Mouse (Mus musculus) testis, adult 2 months (tissue): ENCODE data around the gene Mlf1. TPM values are rescaled to one million over a fixed set of nuclear protein-coding genes. Genes with fewer than 3 reads are reported as not detected.
A peak's percentile ranks its signal among the peaks of the same experiment; 100 is the strongest.

Experiments used
- H3K27ac ChIP-seq: fragments of 200-500 bp; 2 replicates; pipeline ENCODE4 v1.5.1; 2012; ENCODE audit warnings: low read depth, low read length; ENCODE audit not compliant: control insufficient read depth, insufficient read depth
- H3K27me3 ChIP-seq: fragments of 200-500 bp; 2 replicates; pipeline ENCODE4 v1.6.1; 2012; ENCODE audit warnings: mild to moderate bottlenecking, low read length, moderate library complexity; ENCODE audit not compliant: control insufficient read depth, insufficient read depth
- H3K36me3 ChIP-seq: fragments of 200-500 bp; 2 replicates; pipeline ENCODE4 v1.6.1; 2012; ENCODE audit warnings: mild to moderate bottlenecking, low read length; ENCODE audit not compliant: control insufficient read depth, insufficient read depth
- H3K4me1 ChIP-seq: fragments of 200-500 bp; 2 replicates; pipeline ENCODE4 v1.6.1; 2012; ENCODE audit warnings: low read length; ENCODE audit not compliant: control insufficient read depth, insufficient read depth
- H3K4me3 ChIP-seq: fragments of 200-500 bp; 2 replicates; pipeline ENCODE4 v1.5.1; 2012; ENCODE audit warnings: low read depth, mild to moderate bottlenecking, low read length, moderate library complexity, mixed read lengths; ENCODE audit not compliant: control insufficient read depth
- CTCF ChIP-seq: fragments of 200-500 bp; IDR thresholded peaks from 2 replicates; pipeline ENCODE4 v1.5.1; 2012; ENCODE audit warnings: low read depth, mild to moderate bottlenecking, inconsistent platforms, low read length, moderate library complexity; ENCODE audit not compliant: control insufficient read depth, insufficient read depth, insufficient replicate concordance
- POLR2A ChIP-seq: fragments of 200-500 bp; IDR thresholded peaks from 2 replicates; pipeline ENCODE4 v1.6.1; 2012; ENCODE audit warnings: low read depth, mild to moderate bottlenecking, inconsistent platforms, low read length, moderate library complexity; ENCODE audit not compliant: control insufficient read depth
- polyA plus RNA-seq: library from polyadenylated mRNA; depleted of rRNA; stranded (reverse); fragments of >200 nt; gene quantifications from 2 replicates; pipeline ENCODE4 v1.2.3, GENCODE M21; 2012; rRNA removed

Mlf1 gene
- polyA plus RNA-seq, 1 experiment = 406 TPM

- Histone ChIP-seq H3K4me3 (peak overlapping the region; percentile 58), H3K27ac (no peak overlapping the region), H3K36me3 (no peaks in the 10 kb centered on the region), H3K27me3 (no peaks in the 10 kb centered on the region), H3K4me1 (peaks cover 2% of the 10 kb centered on the region; the same call in 1 of the 2 replicates)
- TF ChIP-seq CTCF (no peak), POLR2A (no peak)
Observed at GRCm38 (mm10) chr3:67372781-67373180, 1.1 kb upstream of the Mlf1 start.

DNA sequence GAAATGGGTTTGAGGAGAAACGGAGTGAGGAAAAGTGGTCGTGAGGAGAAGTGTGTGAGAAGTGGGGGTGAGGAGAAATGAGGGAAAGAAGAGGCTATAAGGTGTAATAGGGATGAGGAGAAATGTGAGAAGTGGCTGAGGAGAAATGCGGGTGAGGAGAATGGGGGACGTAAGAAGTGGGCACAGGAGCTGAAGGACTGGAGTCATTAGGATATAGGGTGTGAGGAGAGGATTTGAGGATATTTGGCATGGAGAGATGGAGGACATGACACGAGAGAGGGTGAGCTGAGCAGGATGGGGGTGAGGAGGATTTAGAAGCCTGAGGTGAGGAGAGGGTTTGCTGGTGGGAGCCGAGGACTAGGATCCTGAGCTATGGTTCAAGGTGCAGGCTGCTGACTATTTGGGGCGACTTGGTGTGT lies 472 bp downstream of the Mlf1 start:
- H3K27ac ChIP-seq = peak overlapping the region; percentile 88
- H3K27me3 ChIP-seq = no peaks in the 10 kb centered on the region
- no peak for TF ChIP-seq POLR2A
- no peak for TF ChIP-seq CTCF

GRCm38 (mm10) chr3:67375063-67375462 lies 1.2 kb downstream of the Mlf1 start, which contains the start of gene Gm17402:
Gene Gm17402, minus strand, starts transcription at chr3:67375163.
- Histone ChIP-seq H3K36me3 (no peaks in the 10 kb centered on the region), H3K27ac (peak within 1 kb of the TSS; percentile 88), H3K4me3 (peak within 1 kb of the TSS; percentile 93), H3K4me1 (peaks cover 2% of the 10 kb centered on the region; the same call in 1 of the 2 replicates), H3K27me3 (no peaks in the 10 kb centered on the region)
- no peak for TF ChIP-seq POLR2A

More for the DNA sequence above, 472 bp downstream of the Mlf1 start:
- Histone ChIP-seq H3K36me3 (no peaks in the 10 kb centered on the region), H3K4me3 (peak overlapping the region; percentile 93), H3K4me1 (peaks cover 2% of the 10 kb centered on the region; the same call in 1 of the 2 replicates)

DNA sequence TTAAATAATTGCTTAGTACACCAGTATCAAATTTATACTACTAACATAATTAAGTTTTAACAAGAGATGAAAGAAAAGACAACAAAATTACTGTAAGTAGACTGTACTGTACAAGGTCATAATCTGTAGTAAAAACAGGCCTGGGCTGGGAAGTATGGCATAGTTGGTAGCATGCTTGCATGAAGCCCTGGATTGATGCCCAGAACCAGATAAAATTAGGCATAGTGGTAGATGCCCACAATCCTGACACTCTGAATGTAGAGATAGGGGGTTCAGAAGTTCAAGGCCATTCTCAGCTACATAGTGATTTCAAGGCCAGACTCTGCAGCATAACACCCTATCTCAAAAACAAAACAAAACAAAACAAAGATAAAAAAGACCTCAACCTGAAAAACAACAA lies 4.3 kb downstream of the Mlf1 start:
- H3K4me1 ChIP-seq = peaks cover 2% of the 10 kb centered on the region; the same call in 1 of the 2 replicates
- H3K36me3 ChIP-seq = no peaks in the 10 kb centered on the region
- no peaks in the 10 kb centered on the region for H3K27me3 ChIP-seq
- H3K27ac ChIP-seq = no peak overlapping the region
- TF ChIP-seq POLR2A (no peak), CTCF (no peak)
- H3K4me3 ChIP-seq = no peak overlapping the region; the same call in 1 of the 2 replicates

DNA sequence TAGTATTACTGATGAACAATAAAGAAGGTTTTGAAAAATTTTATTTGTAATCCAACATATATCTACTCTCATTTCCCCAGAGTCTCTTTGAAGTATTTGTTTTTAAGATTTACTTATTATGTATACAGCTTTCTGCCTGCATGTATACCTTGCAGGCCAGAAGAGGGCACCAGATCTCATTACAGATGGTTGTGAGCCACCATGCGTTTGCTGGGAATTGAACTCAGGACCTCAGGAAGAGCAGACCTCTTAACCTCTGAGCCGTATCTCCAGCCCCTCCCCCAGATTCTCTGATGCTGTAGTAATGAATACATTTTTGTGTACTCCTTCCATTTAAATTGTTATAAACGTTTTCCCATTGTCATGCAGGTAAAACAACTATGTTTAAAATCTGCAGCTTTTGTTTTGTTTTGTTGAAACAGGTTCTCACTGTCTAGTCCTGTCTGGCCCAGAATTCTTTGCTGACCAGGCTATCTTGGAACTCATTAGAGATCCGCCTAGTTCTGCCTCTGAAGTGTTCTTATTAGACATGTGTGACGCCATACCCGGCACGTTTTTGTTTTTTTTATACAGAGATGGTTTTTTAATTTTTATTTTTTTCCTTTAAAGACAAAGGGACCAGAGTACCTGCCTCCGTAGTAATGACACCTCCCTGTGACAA lies 55.6 kb downstream of the Mlf1 start:
- no peak overlapping the region for H3K27ac ChIP-seq
- no peaks in the 10 kb centered on the region for H3K27me3 ChIP-seq
- H3K36me3 ChIP-seq = no peaks in the 10 kb centered on the region
- H3K4me1 ChIP-seq = peaks cover 5% of the 10 kb centered on the region
- peak overlapping the region; percentile 86 for H3K4me3 ChIP-seq
- no peak for TF ChIP-seq POLR2A
- TF ChIP-seq CTCF = no peak

DNA sequence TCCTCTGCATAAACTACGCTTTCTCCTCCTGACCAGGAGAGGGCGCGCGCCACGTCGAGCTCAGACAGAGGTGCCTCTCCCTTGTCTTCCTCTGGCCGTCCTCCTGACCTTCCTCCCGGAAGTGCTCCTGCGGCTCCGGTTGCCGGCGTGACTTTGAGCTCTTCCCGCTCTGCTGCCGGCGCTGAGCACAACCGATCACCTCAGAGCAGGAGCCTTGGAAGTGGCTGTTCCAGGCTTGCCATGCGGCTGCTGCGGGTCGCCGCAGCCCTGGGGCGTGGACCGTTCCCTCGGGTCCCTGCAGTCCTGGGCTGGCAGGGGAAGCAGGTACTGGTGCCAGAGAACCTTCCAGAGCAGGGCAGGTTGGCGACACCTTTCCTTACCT lies 56.1 kb downstream of the Mlf1 start, which contains the start of gene Gfm1:
Gene Gfm1 (plus strand): TSS at position 98 of the 382 bp plus-strand sequence.
- H3K4me1 ChIP-seq = peaks cover 5% of the 10 kb centered on the region
- H3K27ac ChIP-seq = no peak within 1 kb of the TSS
- H3K27me3 ChIP-seq = no peaks in the 10 kb centered on the region
- peak within 1 kb of the TSS; percentile 86 for H3K4me3 ChIP-seq
- H3K36me3 ChIP-seq = no peaks in the 10 kb centered on the region
- TF ChIP-seq CTCF (peak; percentile 93), POLR2A (peak; percentile 63)

- no peak overlapping the region for H3K4me3 ChIP-seq
- TF ChIP-seq CTCF (no peak), POLR2A (no peak)
- H3K4me1 ChIP-seq = peaks cover 5% of the 10 kb centered on the region
- no peaks in the 10 kb centered on the region for H3K27me3 ChIP-seq
- no peak overlapping the region for H3K27ac ChIP-seq
- H3K36me3 ChIP-seq = peaks cover 1% of the 10 kb centered on the region; the same call in 1 of the 2 replicates
Observed at GRCm38 (mm10) chr3:67434011-67434410, 60.1 kb downstream of the Mlf1 start.

GRCm38 (mm10) chr3:67447143-67447542 lies 73.2 kb downstream of the Mlf1 start:
- TF ChIP-seq CTCF (no peak), POLR2A (no peak)
- Histone ChIP-seq H3K4me3 (no peak overlapping the region), H3K27ac (no peak overlapping the region), H3K27me3 (no peaks in the 10 kb centered on the region), H3K4me1 (no peaks in the 10 kb centered on the region), H3K36me3 (no peaks in the 10 kb centered on the region)

Other genes with a start within 250 kb of the Mlf1 start
- not detected in 2 replicates for gene Gm17402, start 1.1 kb downstream of the Mlf1 start, polyA plus RNA-seq
- 10.3 and 10.6 TPM in 2 replicates for gene Gfm1, start 56.0 kb downstream of the Mlf1 start, polyA plus RNA-seq
- 16.6 and 24.6 TPM in 2 replicates for gene Lxn, start 89.8 kb downstream of the Mlf1 start, polyA plus RNA-seq
- 3.8 and 5.1 TPM in 2 replicates for gene Rarres1, start 141.4 kb downstream of the Mlf1 start, polyA plus RNA-seq
- gene Mfsd1, start 208.6 kb downstream of the Mlf1 start, polyA plus RNA-seq = 6.5 and 7.8 TPM in 2 replicates